Mouse (Mus musculus): Measurements from ENCODE around the gene Gvin1. TPM values are rescaled to one million over a fixed set of nuclear protein-coding genes. Genes with fewer than 3 reads are reported as not detected.
"Not testable (repeated sequence)": the region's sequence is repeated elsewhere in the genome, so short reads cannot be mapped to it uniquely, and the experiment has no call there.

Gene Gvin1
- polyA plus RNA-seq (2016; fragmentation: Nextera tagmentation; extraction: Ambion mirVana), result 0.06 TPM in 1 of 2 replicates, not detected in the other

GRCm38 (mm10) chr7:106215177-106215576 is at the start of gene Gvin1:
Gene Gvin1, minus strand, starts transcription at chr7:106215326.
- 68% methylated on average over 1 of the region's 1 CpGs for WGBS
- not testable (repeated sequence) for DNase-seq (ENCODE audit: low spot score); H3K27me3 ChIP-seq (ENCODE audit: low read depth, poor library complexity, severe bottlenecking); H3K9me3 ChIP-seq (replicated peaks); H3K4me1 ChIP-seq; H3K27ac ChIP-seq (replicated peaks); H3K4me3 ChIP-seq; H3K36me3 ChIP-seq

- H3K4me1 ChIP-seq, result no peaks in the 10 kb centered on the region
- H3K9me3 ChIP-seq (replicated peaks), result peaks cover 8% of the 10 kb centered on the region; the same call in 1 of the 2 replicates
- WGBS, result 86% methylated on average over 2 of the region's 2 CpGs
- no peak overlapping the region for H3K27ac ChIP-seq (replicated peaks)
- H3K36me3 ChIP-seq, result no peaks in the 10 kb centered on the region
- H3K4me3 ChIP-seq, result no peak overlapping the region
- no peak for DNase-seq (ENCODE audit: low spot score)
- H3K27me3 ChIP-seq (ENCODE audit: low read depth, poor library complexity, severe bottlenecking), result no peaks in the 10 kb centered on the region
Observed at GRCm38 (mm10) chr7:106251844-106252517, 36.9 kb upstream of the Gvin1 start.

- no peaks in the 10 kb centered on the region for H3K27me3 ChIP-seq (ENCODE audit: low read depth, poor library complexity, severe bottlenecking)
- no peaks in the 10 kb centered on the region for H3K36me3 ChIP-seq
- no peaks in the 10 kb centered on the region for H3K4me1 ChIP-seq
- peaks cover 5% of the 10 kb centered on the region; the same call in 1 of the 2 replicates for H3K9me3 ChIP-seq (replicated peaks)
- DNase-seq (ENCODE audit: low spot score), result no peak
- no peak overlapping the region for H3K27ac ChIP-seq (replicated peaks)
- H3K4me3 ChIP-seq, result no peak overlapping the region
- 90% methylated on average over 2 of the region's 2 CpGs for WGBS
Observed at GRCm38 (mm10) chr7:106248922-106249321, 33.8 kb upstream of the Gvin1 start.

- Histone ChIP-seq H3K9me3 (replicated peaks) (peaks cover 2% of the 10 kb centered on the region; the same call in 1 of the 2 replicates), H3K4me3 (no peak overlapping the region), H3K27me3 (ENCODE audit: low read depth, poor library complexity, severe bottlenecking) (no peaks in the 10 kb centered on the region), H3K36me3 (no peaks in the 10 kb centered on the region), H3K27ac (replicated peaks) (no peak overlapping the region), H3K4me1 (no peaks in the 10 kb centered on the region)
- no peak for DNase-seq (ENCODE audit: low spot score)
- 79% methylated on average over 2 of the region's 2 CpGs for WGBS
Observed at GRCm38 (mm10) chr7:106248245-106248644, 33.1 kb upstream of the Gvin1 start.

GRCm38 (mm10) chr7:106245601-106246000 is 30.5 kb upstream of the Gvin1 start:
- Histone ChIP-seq H3K4me3 (no peak overlapping the region), H3K36me3 (no peaks in the 10 kb centered on the region), H3K27ac (replicated peaks) (no peak overlapping the region), H3K27me3 (ENCODE audit: low read depth, poor library complexity, severe bottlenecking) (no peaks in the 10 kb centered on the region), H3K4me1 (no peaks in the 10 kb centered on the region), H3K9me3 (replicated peaks) (peaks cover 9% of the 10 kb centered on the region; the same call in 1 of the 2 replicates)
- WGBS, result 89% methylated on average over 6 of the region's 6 CpGs
- DNase-seq (ENCODE audit: low spot score), result no peak

GRCm38 (mm10) chr7:106240484-106241275 is 25.6 kb upstream of the Gvin1 start:
- not testable (repeated sequence) for H3K27me3 ChIP-seq (ENCODE audit: low read depth, poor library complexity, severe bottlenecking); DNase-seq (ENCODE audit: low spot score); H3K4me1 ChIP-seq; H3K27ac ChIP-seq (replicated peaks); H3K36me3 ChIP-seq; H3K4me3 ChIP-seq
- 94% methylated on average over 12 of the region's 12 CpGs for WGBS
- peaks cover 16% of the 10 kb centered on the region for H3K9me3 ChIP-seq (replicated peaks)

- Histone ChIP-seq H3K4me1 (no peaks in the 10 kb centered on the region), H3K27me3 (ENCODE audit: low read depth, poor library complexity, severe bottlenecking) (no peaks in the 10 kb centered on the region)
- DNase-seq (ENCODE audit: low spot score), result no peak
Observed at GRCm38 (mm10) chr7:106237192-106237465, 22.0 kb upstream of the Gvin1 start.

GRCm38 (mm10) chr7:106236327-106237191 is 21.4 kb upstream of the Gvin1 start:
- H3K27ac ChIP-seq (replicated peaks), result no peak overlapping the region
- no peak for DNase-seq (ENCODE audit: low spot score)
- no peaks in the 10 kb centered on the region for H3K36me3 ChIP-seq
- peaks cover 14% of the 10 kb centered on the region for H3K9me3 ChIP-seq (replicated peaks)
- WGBS, result 78% methylated on average over 2 of the region's 2 CpGs
- no peaks in the 10 kb centered on the region for H3K4me1 ChIP-seq
- H3K4me3 ChIP-seq, result no peak overlapping the region
- no peaks in the 10 kb centered on the region for H3K27me3 ChIP-seq (ENCODE audit: low read depth, poor library complexity, severe bottlenecking)

More at GRCm38 (mm10) chr7:106237192-106237465, 22.0 kb upstream of the Gvin1 start:
- Histone ChIP-seq H3K36me3 (no peaks in the 10 kb centered on the region), H3K4me3 (no peak overlapping the region), H3K9me3 (replicated peaks) (peaks cover 15% of the 10 kb centered on the region), H3K27ac (replicated peaks) (no peak overlapping the region)

- H3K27me3 ChIP-seq (ENCODE audit: low read depth, poor library complexity, severe bottlenecking), result no peaks in the 10 kb centered on the region
- DNase-seq (ENCODE audit: low spot score), result no peak
- H3K27ac ChIP-seq (replicated peaks), result no peak overlapping the region
- no peak overlapping the region for H3K4me3 ChIP-seq
- no peaks in the 10 kb centered on the region for H3K4me1 ChIP-seq
- peaks cover 9% of the 10 kb centered on the region; the same call in 1 of the 2 replicates for H3K9me3 ChIP-seq (replicated peaks)
- 80% methylated on average over 2 of the region's 2 CpGs for WGBS
- H3K36me3 ChIP-seq, result no peaks in the 10 kb centered on the region
Observed at GRCm38 (mm10) chr7:106235596-106235995, 20.5 kb upstream of the Gvin1 start.

- H3K9me3 ChIP-seq (replicated peaks); H3K4me1 ChIP-seq; H3K27ac ChIP-seq (replicated peaks); H3K4me3 ChIP-seq; H3K36me3 ChIP-seq; DNase-seq (ENCODE audit: low spot score); H3K27me3 ChIP-seq (ENCODE audit: low read depth, poor library complexity, severe bottlenecking): not testable (repeated sequence)
Observed at GRCm38 (mm10) chr7:106215910-106216309, 784 bp upstream of the Gvin1 start.

GRCm38 (mm10) chr7:106213770-106214169 is 1.4 kb downstream of the Gvin1 start:
- H3K27ac ChIP-seq (replicated peaks); DNase-seq (ENCODE audit: low spot score); H3K4me3 ChIP-seq; H3K9me3 ChIP-seq (replicated peaks); H3K36me3 ChIP-seq; H3K4me1 ChIP-seq; H3K27me3 ChIP-seq (ENCODE audit: low read depth, poor library complexity, severe bottlenecking): not testable (repeated sequence)
- WGBS, result no CpG with 5 or more reads among the region's 4 CpGs

- H3K36me3 ChIP-seq; H3K4me3 ChIP-seq; DNase-seq (ENCODE audit: low spot score); H3K9me3 ChIP-seq (replicated peaks); H3K27me3 ChIP-seq (ENCODE audit: low read depth, poor library complexity, severe bottlenecking); H3K27ac ChIP-seq (replicated peaks); H3K4me1 ChIP-seq: not testable (repeated sequence)
- WGBS, result 89% methylated on average over 2 of the region's 3 CpGs
Observed at GRCm38 (mm10) chr7:106206630-106207029, 8.5 kb downstream of the Gvin1 start.

- not testable (repeated sequence) for H3K4me3 ChIP-seq; H3K36me3 ChIP-seq; DNase-seq (ENCODE audit: low spot score); H3K9me3 ChIP-seq (replicated peaks); H3K4me1 ChIP-seq; H3K27ac ChIP-seq (replicated peaks); H3K27me3 ChIP-seq (ENCODE audit: low read depth, poor library complexity, severe bottlenecking)
Observed at GRCm38 (mm10) chr7:106177065-106177464, 38.1 kb downstream of the Gvin1 start.

Measured in midbrain, embryonic 10.5 days (tissue).